Mouse (Mus musculus) Patski (cell line): ENCODE measurements at regions not wholly inside any gene's neighbourhood (a gene's known extent, or its start where the extent isn't known, plus 50 kb on each side); places are given as distances from the start of the nearest gene placed in this dataset.

Experiments
- ATAC-seq: fragments of 100-300 bp; one replicate; pipeline ENCODE4 v1.8.0; 2021
- CTCF ChIA-PET: fragments of 350-600 bp; sonication (Branson Sonifier 250); formaldehyde crosslinking; loops from one replicate; lab custom pipeline; 2022; ENCODE audit warnings: inconsistent platforms; lab: Charles Lee
- POLR2A ChIA-PET: fragments of 350-600 bp; sonication (Branson Sonifier 250); formaldehyde crosslinking; loops from one replicate; lab custom pipeline; 2022; ENCODE audit warnings: antibody characterized with exemption, inconsistent platforms; lab: Charles Lee
- DNase-seq: peaks from one replicate; pipeline ENCODE4 v3.0.0-alpha.2; 2011; ENCODE audit warnings: low read depth, low spot score
- H3K27me3 ChIP-seq: fragments of 371-371 bp; one replicate; pipeline ENCODE4 v1.5.1; 2021
- CTCF ChIP-seq: fragments of 100-300 bp; IDR thresholded peaks from one replicate; pipeline ENCODE4 v1.5.1; 2021
- in situ Hi-C: fragments of 300-500 bp; cut with MboI; formaldehyde crosslinking; loops from 3 replicates; pipeline ENCODE4 v1.11.1; 2018; ENCODE audit warnings: low pct_unique_long_range_greater_than_20kb, mixed read lengths

DNA sequence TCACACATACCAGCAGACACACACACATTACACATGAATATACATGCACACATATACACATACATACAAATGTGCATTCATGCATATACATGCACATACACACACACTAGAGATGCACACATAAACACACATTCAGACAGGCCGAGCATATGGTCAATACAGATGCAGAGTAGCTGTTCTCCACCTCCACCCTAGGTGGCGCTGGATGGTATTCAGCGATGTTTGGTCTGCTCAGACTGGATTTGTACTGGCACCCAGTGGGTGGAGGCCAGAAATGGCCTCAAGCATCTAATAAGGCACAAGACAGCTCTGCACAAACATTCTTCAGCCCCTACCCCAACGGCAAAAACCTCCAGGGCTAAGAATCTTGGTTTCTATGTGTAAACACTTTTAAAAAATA, 578.3 kb upstream of the Mki67 start:
- TF ChIP-seq CTCF = peak; percentile 61
- H3K27me3 ChIP-seq = no peaks in the 10 kb centered on the region
- in situ Hi-C loops = no loop called here
- POLR2A ChIA-PET = no interaction called here
- ATAC-seq = no peak
- CTCF ChIA-PET = no interaction called here
- no peak for DNase-seq

DNA sequence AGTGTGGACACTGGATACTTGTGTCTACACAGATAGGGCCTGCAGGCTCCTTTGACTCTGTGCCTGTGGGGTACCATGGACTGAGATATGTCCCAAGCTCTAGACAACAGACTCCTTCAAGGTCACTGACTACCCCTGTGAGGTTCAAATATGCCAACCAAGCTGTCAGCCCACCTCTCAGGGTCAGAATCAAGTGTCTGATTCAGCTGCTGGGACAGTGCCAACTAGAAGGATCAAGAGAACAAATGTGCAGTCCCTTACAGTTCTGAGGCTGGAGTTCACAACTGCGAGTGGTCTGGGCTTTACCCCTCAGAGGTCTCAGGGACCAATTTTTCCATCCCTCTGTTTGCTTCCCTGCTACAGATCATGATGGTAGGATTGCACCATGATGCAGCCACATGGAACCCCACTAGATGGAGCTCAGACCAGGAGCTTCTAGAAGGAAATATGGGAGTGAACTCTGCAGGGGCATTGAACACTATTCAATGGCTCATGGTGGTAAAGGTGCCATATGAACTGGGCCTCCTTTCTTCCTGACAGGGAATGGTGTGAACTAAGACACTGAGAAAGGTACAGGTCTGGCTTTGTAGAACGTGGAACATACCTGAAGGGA, 581.8 kb upstream of the Mki67 start:
- DNase-seq (no peak), ATAC-seq (no peak)
- ChIA-PET CTCF (interaction anchor here (1.1 kb wide), 1 partner anchor 15 kb away, joined by 3 read pairs; no protein-coding TSS in a partner anchor), POLR2A (no interaction called here)
- no peaks in the 10 kb centered on the region for H3K27me3 ChIP-seq
- in situ Hi-C loops = no loop called here
- no peak for TF ChIP-seq CTCF

- in situ Hi-C loops = no loop called here
- ATAC-seq (no peak), DNase-seq (no peak)
- ChIA-PET CTCF (no interaction called here), POLR2A (interaction anchor here (0.7 kb wide), 1 partner anchor 83 kb away, joined by 3 read pairs; no protein-coding TSS in a partner anchor)
- TF ChIP-seq CTCF = peak; percentile 28
- H3K27me3 ChIP-seq = no peaks in the 10 kb centered on the region
These were observed 588.3 kb upstream of the Mgmt start for GRCm38 (mm10) chr7:136306137-136306536.

DNA sequence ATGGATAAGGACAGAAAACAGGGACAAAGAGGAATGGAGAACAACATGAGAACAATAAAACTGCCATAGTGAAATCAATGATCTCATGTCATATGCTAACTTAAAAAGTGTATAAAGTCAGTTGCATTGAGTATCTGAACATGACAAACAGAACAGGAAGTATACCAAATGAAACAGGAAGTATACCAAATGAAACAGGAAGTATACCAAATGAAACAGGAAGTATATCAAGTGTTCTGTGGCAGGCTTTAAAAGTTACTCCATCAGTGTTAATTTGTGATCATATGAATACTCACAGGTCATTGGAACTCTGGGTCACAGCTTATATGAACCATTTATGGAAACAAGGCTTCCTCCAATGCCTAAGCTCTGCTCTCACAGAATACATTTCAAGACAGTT, 585.6 kb upstream of the Mgmt start:
- CTCF ChIA-PET = no interaction called here
- no peaks in the 10 kb centered on the region for H3K27me3 ChIP-seq
- no peak for ATAC-seq
- no peak for TF ChIP-seq CTCF
- in situ Hi-C loops = no loop called here
- no peak for DNase-seq
- POLR2A ChIA-PET = no interaction called here

DNA sequence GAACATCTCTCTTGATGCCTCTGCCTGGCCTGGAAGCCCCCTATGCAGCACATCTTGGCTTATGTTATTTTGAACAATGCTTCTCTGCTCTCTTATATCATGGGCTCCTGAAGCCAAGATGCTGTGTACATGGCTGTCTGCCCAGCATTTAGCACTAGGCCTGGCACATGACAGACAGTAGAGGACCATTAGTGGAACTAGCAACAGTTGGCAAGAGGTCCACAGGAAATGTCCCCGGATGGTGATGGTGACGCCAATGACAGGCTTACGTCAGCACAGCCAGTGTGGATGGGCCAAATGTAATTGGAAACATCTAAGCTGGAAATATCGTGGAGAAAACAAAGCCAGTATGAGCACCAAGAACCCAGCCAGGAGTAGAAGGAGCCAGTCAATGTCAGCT, 567.1 kb upstream of the Mgmt start:
- CTCF ChIA-PET = no interaction called here

GRCm38 (mm10) chr7:136330431-136330830, 564.0 kb upstream of the Mgmt start:
- in situ Hi-C loops = no loop called here
- ChIA-PET POLR2A (interaction anchor here (0.6 kb wide), 1 partner anchor 1754 kb away, joined by 3 read pairs; no protein-coding TSS in a partner anchor), CTCF (no interaction called here)
- no peak for DNase-seq
- H3K27me3 ChIP-seq = no peaks in the 10 kb centered on the region
- no peak for TF ChIP-seq CTCF
- no peak for ATAC-seq

More for the DNA sequence above, 567.1 kb upstream of the Mgmt start:
- ATAC-seq = no peak
- TF ChIP-seq CTCF = no peak
- no peaks in the 10 kb centered on the region for H3K27me3 ChIP-seq
- in situ Hi-C loops = no loop called here
- no peak for DNase-seq
- POLR2A ChIA-PET = no interaction called here

- POLR2A ChIA-PET = no interaction called here
- ATAC-seq = no peak
- peak; percentile 14 for TF ChIP-seq CTCF
- in situ Hi-C loops = no loop called here
- no peaks in the 10 kb centered on the region for H3K27me3 ChIP-seq
- DNase-seq = no peak
- CTCF ChIA-PET = no interaction called here
These were observed 561.6 kb upstream of the Mgmt start for GRCm38 (mm10) chr7:136332805-136333204.

- DNase-seq (no peak), ATAC-seq (no peak)
- no peak for TF ChIP-seq CTCF
- ChIA-PET CTCF (no interaction called here), POLR2A (no interaction called here)
- in situ Hi-C loops = no loop called here
- H3K27me3 ChIP-seq = no peaks in the 10 kb centered on the region
These were observed 552.7 kb upstream of the Mgmt start for GRCm38 (mm10) chr7:136341599-136342210.

DNA sequence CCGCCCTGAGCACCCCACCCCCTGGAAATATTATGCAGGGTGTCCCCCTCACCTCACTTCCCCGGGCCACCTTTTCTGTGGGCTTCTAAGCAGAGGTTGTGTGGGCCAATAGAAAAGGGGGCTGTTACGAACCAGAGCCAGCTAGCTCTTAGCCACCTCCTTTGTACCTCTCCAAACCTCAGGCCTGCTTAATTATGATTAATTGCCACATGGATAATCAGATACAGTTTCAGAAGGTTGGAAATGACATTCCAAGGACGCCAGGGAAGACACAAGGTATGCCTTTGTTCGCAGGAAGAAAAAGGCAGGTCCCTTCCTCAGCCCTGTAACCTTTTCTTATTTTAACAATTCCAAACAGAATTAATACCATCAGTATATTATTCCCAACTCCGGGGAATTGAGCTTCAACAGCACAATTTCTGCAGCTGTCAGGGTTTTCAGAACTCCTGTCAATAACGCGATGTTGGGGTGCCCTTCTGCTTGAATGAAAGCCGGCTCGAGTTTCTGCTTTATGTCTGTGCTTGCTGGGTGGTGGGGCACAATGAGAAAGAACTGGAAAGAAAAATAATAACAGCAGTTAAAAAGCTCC, 552.1 kb upstream of the Mgmt start:
- no peak for ATAC-seq
- no peaks in the 10 kb centered on the region for H3K27me3 ChIP-seq
- ChIA-PET POLR2A (no interaction called here), CTCF (no interaction called here)
- DNase-seq = no peak
- TF ChIP-seq CTCF = no peak
- in situ Hi-C loops = no loop called here

- ATAC-seq = peak; percentile 86
- CTCF ChIA-PET = no interaction called here
- TF ChIP-seq CTCF = no peak
- POLR2A ChIA-PET = no interaction called here
- in situ Hi-C loops = no loop called here
- DNase-seq = peak; percentile 57
- no peaks in the 10 kb centered on the region for H3K27me3 ChIP-seq
These were observed 551.6 kb upstream of the Mgmt start for GRCm38 (mm10) chr7:136342822-136343221.

- in situ Hi-C loops = no loop called here
- no peak for DNase-seq
- POLR2A ChIA-PET = no interaction called here
- no peak for TF ChIP-seq CTCF
- CTCF ChIA-PET = no interaction called here
- no peak for ATAC-seq
- H3K27me3 ChIP-seq = no peaks in the 10 kb centered on the region
These were observed 550.9 kb upstream of the Mgmt start for GRCm38 (mm10) chr7:136343494-136343893.
